Mouse (Mus musculus) heart, postnatal 0 days (tissue): ENCODE data around the gene Ugdh. TPM values are rescaled to one million over a fixed set of nuclear protein-coding genes. Genes with fewer than 3 reads are reported as not detected.

ENCODE experiments used
- ATAC-seq: fragments of 200-750 bp; cut with Nextera tagmentation; 2 replicates; pipeline ENCODE4 v1.8.0; 2017; ENCODE audit warnings: low read depth, moderate number of reproducible peaks, moderate library complexity; ENCODE audit not compliant: insufficient read depth
- DNase-seq: peaks from one replicate; pipeline ENCODE4 v3.0.0-alpha.2; 2016; ENCODE audit warnings: low spot score
- H3K27ac ChIP-seq: fragments of 300-500 bp; sonication (generic); 2 replicates; pipeline ENCODE4 v1.5.1; 2014; ENCODE audit warnings: low read depth, mild to moderate bottlenecking
- H3K27me3 ChIP-seq: fragments of 300-500 bp; sonication (generic); 2 replicates; pipeline ENCODE4 v1.6.1; 2014; ENCODE audit warnings: low read length, mixed read lengths; ENCODE audit not compliant: control insufficient read depth, insufficient read depth
- H3K36me3 ChIP-seq: fragments of 300-500 bp; sonication (generic); replicated peaks from 2 replicates; pipeline ENCODE4 v1.6.1; 2014; ENCODE audit warnings: low read length, mixed read lengths; ENCODE audit not compliant: control insufficient read depth, insufficient read depth
- H3K4me1 ChIP-seq: fragments of 300-500 bp; sonication (generic); 2 replicates; pipeline ENCODE4 v1.6.1; 2014; ENCODE audit warnings: antibody characterized with exemption; ENCODE audit not compliant: control insufficient read depth, insufficient read depth
- H3K4me2 ChIP-seq: fragments of 300-500 bp; sonication (generic); 2 replicates; pipeline ENCODE4 v1.6.1; 2014; ENCODE audit warnings: low read depth, mild to moderate bottlenecking, low read length, moderate library complexity
- H3K4me3 ChIP-seq: fragments of 300-500 bp; sonication (generic); 2 replicates; pipeline ENCODE4 v1.5.1; 2014; ENCODE audit warnings: low read depth, low read length
- H3K9ac ChIP-seq: fragments of 300-500 bp; sonication (generic); replicated peaks from 2 replicates; pipeline ENCODE4 v1.6.1; 2014; ENCODE audit warnings: low read depth, low read length, mixed read lengths
- H3K9me3 ChIP-seq: fragments of 300-500 bp; sonication (generic); replicated peaks from 2 replicates; pipeline ENCODE4 v1.6.1; 2016; ENCODE audit warnings: low read length; ENCODE audit not compliant: control insufficient read depth
- CTCF ChIP-seq: IDR thresholded peaks from 2 replicates; pipeline ENCODE4 v1.5.1; 2016; ENCODE audit warnings: antibody characterized with exemption, control low read depth, low read depth
- EP300 ChIP-seq: IDR thresholded peaks from 2 replicates; pipeline ENCODE4 v1.6.1; 2016; ENCODE audit warnings: antibody characterized with exemption, low read depth
- WGBS: fragments of 180-500 bp; shearing (Covaris S2); extraction: QIAGEN DNeasy Blood & Tissue Kit; methylation state at CpG from one replicate; pipeline ENCODE4 v1.1.7; 2014; 5-methylcytosine and 5-hydroxymethylcytosine counted together
- polyA plus RNA-seq: library from polyadenylated mRNA; unstranded; fragments of >200 nt; fragmentation: Nextera tagmentation; extraction: Ambion mirVana; gene quantifications from 2 replicates; pipeline ENCODE4 v1.2.1, GENCODE M21; 2015
- total RNA-seq: library from RNA; depleted of rRNA; stranded (reverse); fragments of >200 nt; gene quantifications from 2 replicates; pipeline ENCODE4 v1.2.3, GENCODE M21; 2014; ENCODE audit warnings: low replicate concordance

Ugdh gene
- total and polyA plus RNA-seq, 2 experiments from 2014 or later, result 21.0 to 24.6 TPM

DNA sequence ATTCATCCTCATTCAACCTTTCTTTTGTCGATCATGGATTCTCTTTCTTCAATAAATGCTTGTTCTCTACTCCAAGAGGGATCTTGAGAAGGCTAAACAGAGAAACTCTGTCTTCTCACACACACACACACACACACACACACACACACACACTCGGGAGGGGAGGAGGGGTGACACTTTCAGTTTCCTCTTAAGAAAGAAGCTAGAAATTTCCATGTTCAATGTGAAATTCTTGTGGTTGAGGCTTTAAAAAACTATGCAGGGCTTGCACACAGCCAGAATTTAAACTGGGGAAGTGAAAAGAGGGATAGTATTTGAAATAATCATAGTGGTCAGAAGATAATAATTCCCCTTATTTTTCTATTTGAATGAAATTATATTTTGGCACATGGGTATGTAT is 40.1 kb upstream of the Ugdh start:
- TF ChIP-seq CTCF, result no peak
- TF ChIP-seq EP300, result no peak
- Histone ChIP-seq H3K36me3 (0 out of 2 replicates have a peak, but pooled peaks cover 2% of the 10 kb centered on the region), H3K4me1 (peaks cover 10% of the 10 kb centered on the region), H3K9ac (no peak overlapping the region), H3K27me3 (no peaks in the 10 kb centered on the region), H3K4me3 (no peak overlapping the region), H3K27ac (no peak overlapping the region), H3K9me3 (no peaks in the 10 kb centered on the region), H3K4me2 (no peak overlapping the region)
- no peak for DNase-seq
- 61% methylated on average over 2 of the region's 2 CpGs for WGBS
- no peak for ATAC-seq

DNA sequence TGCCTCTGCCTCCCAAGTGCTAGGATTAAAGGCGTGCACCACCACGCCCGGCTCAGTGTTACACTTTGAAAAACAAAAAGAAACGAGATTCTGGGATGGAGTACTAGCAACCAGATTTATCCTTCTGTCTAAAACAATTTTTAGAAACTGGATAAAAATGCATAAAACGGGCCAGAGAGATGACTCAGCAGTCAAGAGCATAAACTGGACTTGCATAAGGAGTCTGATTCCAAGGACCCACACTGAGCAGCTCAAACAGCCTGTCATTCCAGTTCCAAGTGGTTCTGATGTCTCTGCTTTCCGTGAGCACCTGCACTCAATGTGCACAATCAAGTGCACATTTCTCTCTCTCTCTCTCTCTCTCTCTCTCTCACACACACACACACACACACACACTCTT is 34.0 kb upstream of the Ugdh start:
- ATAC-seq (no peak), DNase-seq (no peak)
- no peak for TF ChIP-seq CTCF
- no peak for TF ChIP-seq EP300
- Histone ChIP-seq H3K27me3 (no peaks in the 10 kb centered on the region), H3K4me2 (no peak overlapping the region), H3K4me1 (no peaks in the 10 kb centered on the region), H3K9ac (no peak overlapping the region), H3K36me3 (peaks cover 36% of the 10 kb centered on the region), H3K4me3 (no peak overlapping the region), H3K9me3 (no peaks in the 10 kb centered on the region), H3K27ac (no peak overlapping the region)
- WGBS, result 79% methylated on average over 6 of the region's 6 CpGs

DNA sequence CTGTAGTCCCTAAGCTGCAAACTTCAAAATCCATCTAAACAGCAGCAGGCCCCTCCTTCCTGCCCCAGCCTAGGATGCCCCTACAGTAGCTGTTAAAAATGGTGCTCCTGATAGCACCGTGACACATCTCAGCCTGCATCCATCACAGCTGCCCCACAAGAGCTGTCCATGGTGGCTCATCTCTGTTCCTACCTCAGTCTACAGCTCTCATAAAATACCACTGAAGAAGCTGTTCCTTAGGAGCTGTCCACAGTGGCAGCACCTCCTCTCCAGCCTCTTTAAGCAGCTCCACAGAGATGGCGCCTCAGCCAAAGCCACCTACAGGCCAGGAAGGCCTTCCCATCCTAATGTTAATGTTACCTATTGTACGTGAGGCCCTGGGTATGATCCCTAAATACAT is 31.2 kb upstream of the Ugdh start:
- 62% methylated on average over 3 of the region's 3 CpGs for WGBS
- no peaks in the 10 kb centered on the region for H3K27me3 ChIP-seq
- H3K36me3 ChIP-seq, result peaks cover 39% of the 10 kb centered on the region
- no peaks in the 10 kb centered on the region for H3K9me3 ChIP-seq
- H3K4me1 ChIP-seq, result no peaks in the 10 kb centered on the region
- H3K27ac ChIP-seq, result no peak overlapping the region
- no peak overlapping the region for H3K4me2 ChIP-seq
- TF ChIP-seq CTCF (no peak), EP300 (no peak)
- no peak overlapping the region for H3K4me3 ChIP-seq
- DNase-seq (no peak), ATAC-seq (no peak)
- H3K9ac ChIP-seq, result no peak overlapping the region

DNA sequence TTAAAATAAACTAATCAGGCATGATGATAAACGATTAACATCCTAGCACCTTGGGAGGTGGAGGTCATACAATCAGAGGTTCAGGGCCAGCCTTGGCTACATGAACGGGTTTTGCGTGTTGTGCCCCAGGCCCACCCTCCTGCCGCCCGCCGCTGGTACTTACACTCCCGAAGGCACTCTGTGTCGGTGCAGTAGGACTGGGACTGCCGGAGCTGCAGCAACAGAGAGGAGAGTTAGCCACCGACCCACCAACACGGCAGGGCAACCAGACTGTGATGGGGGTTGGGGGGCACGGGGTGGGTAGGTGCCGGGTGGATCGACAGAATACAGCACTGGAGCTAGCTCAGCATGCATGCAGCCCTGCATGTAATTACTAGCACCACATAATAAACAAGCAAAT is 24.6 kb upstream of the Ugdh start:
- H3K27me3 ChIP-seq, result no peaks in the 10 kb centered on the region
- ATAC-seq (no peak), DNase-seq (no peak)
- H3K9ac ChIP-seq, result no peak overlapping the region
- no peak overlapping the region for H3K4me3 ChIP-seq
- no peak overlapping the region for H3K4me2 ChIP-seq
- peak overlapping the region; percentile 79 for H3K27ac ChIP-seq
- H3K36me3 ChIP-seq, result peaks cover 15% of the 10 kb centered on the region
- 86% methylated on average over 14 of the region's 14 CpGs for WGBS
- no peak for TF ChIP-seq CTCF
- TF ChIP-seq EP300, result no peak
- H3K9me3 ChIP-seq, result no peaks in the 10 kb centered on the region
- peaks cover 38% of the 10 kb centered on the region for H3K4me1 ChIP-seq

DNA sequence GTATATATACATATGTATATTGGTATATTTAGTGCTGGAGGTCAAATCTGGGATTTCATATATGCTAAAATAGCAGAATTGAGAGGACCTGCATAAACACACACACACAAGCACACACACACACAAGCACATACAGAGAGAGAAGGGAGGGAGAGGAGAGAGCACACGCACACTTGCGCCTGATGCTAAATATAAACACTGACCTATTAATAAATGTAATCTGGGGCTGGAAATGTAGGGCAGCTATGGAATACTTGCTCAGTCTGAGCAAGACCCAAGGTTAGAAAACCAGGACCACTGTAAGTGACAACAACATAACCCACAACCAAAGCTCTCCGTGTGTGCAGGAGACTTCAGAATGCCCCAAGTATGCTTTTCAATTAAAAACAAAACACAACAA is 23.7 kb upstream of the Ugdh start:
- Histone ChIP-seq H3K9ac (no peak overlapping the region), H3K9me3 (no peaks in the 10 kb centered on the region), H3K4me3 (no peak overlapping the region), H3K27me3 (no peaks in the 10 kb centered on the region), H3K4me1 (peaks cover 47% of the 10 kb centered on the region), H3K4me2 (0 out of 2 replicates have a peak overlapping the region, but pooled peaks have one; percentile 15), H3K36me3 (peaks cover 7% of the 10 kb centered on the region; the same call in 1 of the 2 replicates), H3K27ac (peak overlapping the region; percentile 79)
- ATAC-seq, result peak; percentile 74
- WGBS, result 56% methylated on average over 3 of the region's 3 CpGs
- peak; percentile 87 for DNase-seq
- no peak for TF ChIP-seq CTCF
- peak; percentile 49; the same call in 1 of the 2 replicates for TF ChIP-seq EP300

DNA sequence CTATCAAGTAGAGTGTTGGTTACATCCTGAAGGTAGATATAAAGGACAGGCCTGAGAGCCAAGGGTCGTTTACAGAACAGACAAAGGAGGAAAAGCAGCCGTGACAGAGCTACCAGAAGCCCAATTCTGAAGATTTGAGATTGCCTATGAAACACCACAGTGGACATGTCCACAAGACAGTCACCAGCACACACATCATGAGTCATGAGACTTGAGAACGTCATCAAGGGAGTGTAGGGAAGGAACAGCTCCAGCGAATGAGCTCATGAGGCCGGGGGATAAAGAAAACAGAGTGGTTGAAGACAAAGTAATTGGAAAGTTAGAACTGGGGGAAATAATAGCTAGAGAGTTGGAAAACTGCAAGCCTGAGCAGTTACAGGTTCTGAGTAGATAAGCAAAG is 22.1 kb upstream of the Ugdh start:
- peak; percentile 63 for ATAC-seq
- H3K9ac ChIP-seq, result no peak overlapping the region
- H3K36me3 ChIP-seq, result peaks cover 13% of the 10 kb centered on the region; the same call in 1 of the 2 replicates
- no peak overlapping the region for H3K4me3 ChIP-seq
- H3K4me2 ChIP-seq, result no peak overlapping the region
- H3K9me3 ChIP-seq, result no peaks in the 10 kb centered on the region
- TF ChIP-seq EP300 (no peak), CTCF (no peak)
- H3K4me1 ChIP-seq, result peaks cover 47% of the 10 kb centered on the region
- H3K27ac ChIP-seq, result peak overlapping the region; percentile 79
- 27% methylated on average over 5 of the region's 5 CpGs for WGBS
- no peaks in the 10 kb centered on the region for H3K27me3 ChIP-seq
- DNase-seq, result peak; percentile 82
